Mouse (Mus musculus): ENCODE measurements around the gene Ank3. TPM values are rescaled to one million over a fixed set of nuclear protein-coding genes. Genes with fewer than 3 reads are reported as not detected.

Gene Ank3
- total RNA-seq, 2 experiments from 2014 or later, result 405 to 539 TPM

DNA sequence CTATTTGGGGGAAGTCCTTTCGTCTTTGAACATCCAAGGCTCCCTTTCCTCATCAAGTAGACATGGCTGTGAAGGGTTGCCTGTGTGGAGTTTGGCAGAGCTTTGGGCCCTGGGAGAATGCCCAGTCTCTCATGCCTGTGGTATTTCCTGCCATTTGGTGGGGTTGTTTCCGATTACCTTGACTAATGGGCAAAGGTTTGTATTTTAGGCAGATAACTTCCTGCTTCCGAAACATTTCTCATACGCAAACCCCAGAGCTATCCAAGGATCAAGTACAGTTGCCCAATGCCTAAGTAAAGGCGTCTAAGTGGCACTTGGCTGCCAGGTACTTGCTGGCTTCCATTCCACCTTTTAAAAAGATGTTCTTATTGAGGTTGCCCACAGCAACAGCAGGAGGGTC lies 254.1 kb downstream of the Ank3 start:
- peak in 1 of 2 experiments; percentile 40 for DNase-seq (ENCODE audit: extremely low spot score in 1 of 2, low spot score in 1 of 2)

- DNase-seq (ENCODE audit: extremely low spot score in 1 of 2, low spot score in 1 of 2), result no peak
These were observed 254.6 kb downstream of the Ank3 start for GRCm38 (mm10) chr10:69653121-69653677.

- no peak for DNase-seq (ENCODE audit: extremely low spot score in 1 of 2, low spot score in 1 of 2)
These were observed 255.6 kb downstream of the Ank3 start for GRCm38 (mm10) chr10:69654176-69654575.

DNA sequence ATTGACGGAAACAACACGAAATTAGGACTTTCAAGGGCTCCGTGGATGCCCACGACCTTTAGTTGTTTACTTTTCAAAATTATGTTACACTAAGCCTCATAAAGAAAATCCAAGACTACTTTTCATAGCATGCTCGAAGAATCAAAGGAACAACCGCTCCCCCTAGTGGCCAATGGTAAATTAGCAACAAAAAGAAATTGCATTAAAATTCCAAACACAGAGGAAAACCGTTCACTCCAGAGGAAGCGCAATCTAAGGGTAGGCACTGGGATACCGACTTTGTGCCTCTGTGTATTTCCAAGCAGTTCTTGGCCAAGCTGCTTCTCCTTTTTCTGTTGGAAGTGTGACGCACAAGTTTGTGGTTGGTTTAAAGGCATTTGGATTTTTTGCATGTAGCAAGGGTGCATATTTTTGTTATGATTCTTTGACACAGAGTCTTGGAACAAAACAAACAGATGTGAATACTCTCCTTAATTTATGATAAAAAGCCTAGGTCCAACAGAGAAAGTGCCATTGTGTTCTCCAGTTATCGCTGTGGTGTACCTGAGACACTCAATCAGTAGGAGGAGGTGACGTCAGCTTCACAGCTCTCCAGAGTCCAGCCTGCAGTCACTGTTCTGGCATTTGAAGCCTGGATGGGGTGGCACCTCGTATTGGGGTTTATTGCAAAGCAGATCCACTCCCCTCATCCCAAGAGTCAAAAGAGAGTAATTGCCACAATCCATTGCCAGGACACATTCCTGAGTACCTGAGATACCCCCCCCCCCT lies 256.5 kb downstream of the Ank3 start:
- DNase-seq (ENCODE audit: extremely low spot score in 1 of 2, low spot score in 1 of 2), result peak in 1 of 2 experiments; percentile 61

DNA sequence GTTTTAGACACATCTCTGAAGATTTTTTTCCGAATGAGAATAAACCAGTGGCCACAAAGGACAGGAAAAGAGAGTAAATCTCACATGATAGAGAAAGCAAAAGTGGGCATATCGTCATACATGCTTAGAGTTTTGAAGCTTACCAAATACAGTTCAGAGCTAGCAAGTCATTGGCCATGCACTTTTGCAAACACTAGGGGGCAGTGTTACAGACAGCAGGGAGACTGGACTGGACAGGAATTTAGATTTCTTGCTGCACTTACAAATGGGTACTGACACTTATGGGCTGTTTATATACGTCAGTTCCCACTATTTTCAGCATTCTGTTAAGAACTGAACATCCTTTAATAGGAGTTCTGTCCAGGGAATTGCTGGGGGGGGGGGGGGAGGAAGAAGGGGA lies 257.7 kb downstream of the Ank3 start:
- DNase-seq (ENCODE audit: extremely low spot score in 1 of 2, low spot score in 1 of 2), result peak in 1 of 2 experiments; percentile 42

DNA sequence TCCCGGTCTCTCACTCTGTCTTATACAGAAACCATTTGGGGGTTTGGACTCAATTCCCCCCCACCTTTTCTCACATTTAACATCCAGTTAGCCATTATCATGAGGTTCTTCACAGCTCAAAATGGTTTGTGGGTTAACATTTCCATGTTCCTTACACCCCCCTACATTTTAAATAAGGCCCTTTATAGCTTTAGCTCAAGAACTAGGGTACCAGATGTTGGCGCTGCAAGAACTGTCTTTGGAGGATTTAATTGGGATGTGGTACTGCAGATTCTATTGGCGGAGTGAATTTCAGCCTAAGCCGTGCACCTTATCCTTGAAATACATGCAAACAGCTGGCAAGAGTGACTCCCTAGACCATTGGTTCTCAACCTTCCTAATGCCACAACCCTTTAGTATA lies 261.2 kb downstream of the Ank3 start:
- no peak for DNase-seq (ENCODE audit: extremely low spot score in 1 of 2, low spot score in 1 of 2)

DNA sequence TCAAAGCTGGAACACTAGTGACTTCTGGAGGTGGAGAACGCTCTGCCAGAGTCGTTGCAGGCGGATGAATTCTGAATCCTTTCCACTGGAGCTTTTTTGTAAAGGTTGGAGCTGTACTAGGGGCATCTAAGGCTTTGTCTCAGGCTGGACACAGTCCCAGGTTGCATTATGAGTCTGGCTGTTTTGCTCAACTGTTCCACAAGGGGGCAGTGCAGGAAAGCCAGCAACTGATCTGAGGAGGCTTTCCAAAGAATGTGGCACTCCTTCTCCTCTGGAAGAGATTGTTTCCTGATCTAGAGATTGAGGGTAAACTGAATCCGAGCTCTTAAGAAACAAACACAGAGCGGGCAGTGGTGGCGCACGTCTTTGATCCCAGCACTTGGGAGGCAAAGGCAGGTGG lies 263.8 kb downstream of the Ank3 start:
- peak; percentile 58 to 83 for DNase-seq (ENCODE audit: extremely low spot score in 1 of 2, low spot score in 1 of 2)

GRCm38 (mm10) chr10:69667482-69667881 lies 268.9 kb downstream of the Ank3 start:
- DNase-seq (ENCODE audit: extremely low spot score in 1 of 2, low spot score in 1 of 2), result no peak

DNA sequence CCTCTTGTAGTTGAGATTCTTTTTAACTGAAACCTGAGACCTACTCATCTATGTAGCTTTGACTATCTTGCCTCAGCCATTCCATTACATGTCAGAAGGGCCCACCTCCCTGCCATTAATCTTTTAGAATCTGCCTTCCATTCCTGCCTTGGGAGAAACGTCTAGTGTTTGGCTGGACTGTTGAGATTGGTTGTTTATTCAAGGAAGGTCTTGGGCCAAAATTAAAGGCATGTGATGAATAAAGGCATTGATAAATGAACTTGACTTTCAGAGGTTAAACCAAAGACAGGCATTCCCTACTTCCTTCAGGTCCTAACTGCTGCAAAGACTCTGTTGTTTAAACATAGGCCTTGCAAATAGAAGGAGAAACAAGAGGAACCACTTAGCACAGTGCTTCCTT lies 271.9 kb downstream of the Ank3 start:
- no peak for DNase-seq (ENCODE audit: extremely low spot score in 1 of 2, low spot score in 1 of 2)

- no peak for DNase-seq (ENCODE audit: extremely low spot score in 1 of 2, low spot score in 1 of 2)
These were observed 272.4 kb downstream of the Ank3 start for GRCm38 (mm10) chr10:69670959-69671358.

GRCm38 (mm10) chr10:69671505-69671904 lies 272.9 kb downstream of the Ank3 start:
- DNase-seq (ENCODE audit: extremely low spot score in 1 of 2, low spot score in 1 of 2), result no peak

DNA sequence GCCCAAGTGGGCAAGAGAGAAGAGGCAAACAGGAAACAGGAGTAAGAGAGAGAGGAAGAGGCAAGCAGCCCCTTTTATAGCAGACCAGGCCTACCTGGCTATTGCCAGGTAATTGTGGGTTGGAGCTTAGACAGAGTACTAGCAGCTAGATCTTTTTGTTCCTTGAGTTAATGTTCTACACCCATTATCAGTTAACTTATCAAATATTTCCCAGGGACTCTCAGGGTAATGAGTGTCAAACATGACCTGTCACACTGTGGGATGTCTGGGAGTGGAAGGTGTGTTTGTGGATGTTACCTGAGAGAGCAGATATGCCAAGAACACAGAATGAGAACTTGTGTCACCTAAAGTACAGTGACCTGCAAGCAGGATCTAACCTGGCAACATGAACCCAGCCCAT lies 274.0 kb downstream of the Ank3 start:
- DNase-seq (ENCODE audit: extremely low spot score in 1 of 2, low spot score in 1 of 2), result no peak

DNA sequence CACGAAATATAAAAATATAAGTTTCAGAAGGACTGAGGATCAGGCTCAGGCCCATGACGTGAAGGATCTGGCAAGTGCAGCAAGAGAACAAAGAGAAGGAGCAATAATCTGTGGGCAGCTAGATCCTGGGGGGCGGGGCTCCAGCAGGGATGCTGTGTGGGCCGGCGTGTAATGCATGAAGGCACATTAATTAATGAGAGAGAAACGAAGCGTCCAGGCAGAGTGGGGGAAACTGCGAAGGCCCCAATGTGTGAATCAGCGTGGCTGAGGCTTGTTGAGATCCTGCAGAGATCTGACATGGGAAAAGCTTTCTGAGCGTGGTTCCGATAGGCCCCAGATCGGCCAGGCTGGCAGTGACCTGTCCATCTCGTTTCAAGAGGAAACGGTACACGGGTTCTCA lies 279.7 kb downstream of the Ank3 start:
- DNase-seq (ENCODE audit: extremely low spot score in 1 of 2, low spot score in 1 of 2), result no peak

GRCm38 (mm10) chr10:69686336-69686735 lies 287.8 kb downstream of the Ank3 start:
- DNase-seq (ENCODE audit: extremely low spot score in 1 of 2, low spot score in 1 of 2), result no peak

DNA sequence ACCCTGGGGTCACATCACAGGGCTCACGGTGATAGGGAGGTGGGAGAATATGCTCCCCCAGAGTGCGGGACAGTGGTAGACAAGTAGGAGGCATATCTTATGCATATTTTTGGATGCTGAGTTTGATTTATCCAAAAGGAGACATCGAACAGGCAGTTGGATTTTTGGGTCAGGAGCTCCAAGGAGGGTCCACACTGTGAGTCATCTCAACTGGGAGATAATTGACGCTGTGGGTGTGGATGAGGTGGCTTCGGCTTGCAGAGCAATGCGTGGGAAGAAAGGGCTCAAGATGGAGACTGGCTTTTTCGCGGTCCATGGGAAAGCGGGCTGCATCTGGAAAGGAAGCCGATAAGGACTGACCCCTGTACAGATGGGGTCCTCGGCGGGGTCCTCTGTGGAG lies 290.5 kb downstream of the Ank3 start:
- DNase-seq (ENCODE audit: extremely low spot score in 1 of 2, low spot score in 1 of 2), result no peak

- no peak for DNase-seq (ENCODE audit: extremely low spot score in 1 of 2, low spot score in 1 of 2)
These were observed 291.8 kb downstream of the Ank3 start for GRCm38 (mm10) chr10:69690131-69690960.

GRCm38 (mm10) chr10:69690961-69691451 lies 292.4 kb downstream of the Ank3 start:
- no peak for DNase-seq (ENCODE audit: extremely low spot score in 1 of 2, low spot score in 1 of 2)

- no peak for DNase-seq (ENCODE audit: extremely low spot score in 1 of 2, low spot score in 1 of 2)
These were observed 297.4 kb downstream of the Ank3 start for GRCm38 (mm10) chr10:69696019-69696418.

DNA sequence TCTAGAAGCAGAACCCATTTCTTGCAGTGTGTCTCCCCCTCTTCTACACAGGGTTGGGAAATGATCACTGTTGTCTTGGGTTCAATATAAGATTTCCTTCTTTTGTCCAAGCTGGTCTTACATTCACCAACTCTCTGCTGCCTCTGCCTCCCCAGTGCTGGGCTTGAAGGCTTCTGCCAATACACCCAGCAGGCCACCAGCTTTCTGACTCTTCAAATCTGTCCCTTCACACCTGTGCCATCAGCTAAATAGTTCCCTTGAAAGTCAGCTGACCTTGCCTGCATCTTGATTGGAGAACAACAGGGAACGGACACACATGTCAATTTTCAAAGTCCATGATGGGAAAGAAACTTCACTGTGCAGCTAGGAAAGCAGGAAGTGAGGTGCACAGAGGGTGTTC lies 300.1 kb downstream of the Ank3 start:
- DNase-seq (ENCODE audit: extremely low spot score in 1 of 2, low spot score in 1 of 2), result no peak

DNA sequence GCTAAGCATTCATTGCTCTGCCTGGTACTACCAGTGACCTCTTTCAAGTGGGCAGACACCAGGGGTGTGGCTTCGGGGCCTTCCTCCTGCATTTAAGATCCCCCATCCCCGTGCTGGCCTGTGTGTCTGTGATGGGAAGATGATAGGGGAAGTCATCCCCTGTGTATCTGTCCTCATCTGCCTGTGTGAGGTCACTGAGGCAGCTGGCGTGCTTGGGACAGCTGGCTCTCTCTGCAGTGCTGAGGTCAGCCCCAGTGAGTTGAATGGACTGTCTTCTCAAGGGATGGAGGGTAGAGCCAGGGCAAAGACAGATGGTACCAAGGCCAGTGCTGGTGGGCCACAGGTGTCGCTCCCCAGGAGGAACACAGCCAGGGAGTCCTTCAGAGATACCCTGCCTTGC lies 302.7 kb downstream of the Ank3 start:
- DNase-seq (ENCODE audit: extremely low spot score in 1 of 2, low spot score in 1 of 2), result no peak
